Mouse (Mus musculus): ENCODE measurements around the gene Usp10. TPM values are rescaled to one million over a fixed set of nuclear protein-coding genes. Genes with fewer than 3 reads are reported as not detected.

The Usp10 gene
- total and polyA plus RNA-seq, 2 experiments from 2014 or later: 77.3 to 106 TPM

- H3K4me2 ChIP-seq (ENCODE audit: low read depth): no peak overlapping the region
- no peaks in the 10 kb centered on the region for H3K9me3 ChIP-seq (ENCODE audit: low read length)
- no peak overlapping the region for H3K27ac ChIP-seq (ENCODE audit: low read depth, low read length)
- H3K27me3 ChIP-seq (ENCODE audit: insufficient read depth, low read length): peaks cover 7% of the 10 kb centered on the region
- H3K9ac ChIP-seq: no peak overlapping the region
- 80% methylated on average over 8 of the region's 8 CpGs for WGBS
- no peaks in the 10 kb centered on the region for H3K4me1 ChIP-seq (ENCODE audit: insufficient read depth)
- H3K36me3 ChIP-seq (ENCODE audit: insufficient read depth): no peaks in the 10 kb centered on the region
- no peak overlapping the region for H3K4me3 ChIP-seq (ENCODE audit: low read depth, low read length)
- TF ChIP-seq CTCF (IDR thresholded peaks at IDR 0.05; ENCODE audit: low read depth): no peak
- ATAC-seq (no peak), DNase-seq (no peak)
These were observed 8.2 kb upstream of the Usp10 start for GRCm38 (mm10) chr8:119901952-119902351.

- 64% methylated on average over 12 of the region's 12 CpGs for WGBS
- Histone ChIP-seq H3K36me3 (ENCODE audit: insufficient read depth) (no peaks in the 10 kb centered on the region), H3K27me3 (ENCODE audit: insufficient read depth, low read length) (no peaks in the 10 kb centered on the region), H3K27ac (ENCODE audit: low read depth, low read length) (no peak overlapping the region), H3K4me1 (ENCODE audit: insufficient read depth) (no peaks in the 10 kb centered on the region), H3K4me3 (ENCODE audit: low read depth, low read length) (no peak overlapping the region), H3K4me2 (ENCODE audit: low read depth) (no peak overlapping the region), H3K9me3 (ENCODE audit: low read length) (no peaks in the 10 kb centered on the region), H3K9ac (no peak overlapping the region)
- no peak for TF ChIP-seq CTCF (IDR thresholded peaks at IDR 0.05; ENCODE audit: low read depth)
- DNase-seq (no peak), ATAC-seq (no peak)
These were observed 5.7 kb upstream of the Usp10 start for GRCm38 (mm10) chr8:119904323-119904911.

GRCm38 (mm10) chr8:119910547-119911257, 542 bp downstream of the Usp10 start, which contains the start of gene Gm20388:
Gene Gm20388, plus strand, starts transcription at chr8:119910841.
- no peak for TF ChIP-seq CTCF (IDR thresholded peaks at IDR 0.05; ENCODE audit: low read depth)

GRCm38 (mm10) chr8:119911258-119911962, 1.2 kb downstream of the Usp10 start:
- peaks cover 26% of the 10 kb centered on the region for H3K4me1 ChIP-seq (ENCODE audit: insufficient read depth)

More at GRCm38 (mm10) chr8:119910547-119911257, 542 bp downstream of the Usp10 start, which contains the start of gene Gm20388:
- H3K27ac ChIP-seq (ENCODE audit: low read depth, low read length): peak within 1 kb of the TSS; percentile 95
- H3K9ac ChIP-seq: peak within 1 kb of the TSS; percentile 72
- peak; percentile 97 for ATAC-seq
- WGBS: 2% methylated on average over 69 of the region's 97 CpGs
- peak; percentile 96 for DNase-seq
- H3K4me3 ChIP-seq (ENCODE audit: low read depth, low read length): peak within 1 kb of the TSS; percentile 65
- no peaks in the 10 kb centered on the region for H3K36me3 ChIP-seq (ENCODE audit: insufficient read depth)
- peak within 1 kb of the TSS; percentile 81 for H3K4me2 ChIP-seq (ENCODE audit: low read depth)
- H3K4me1 ChIP-seq (ENCODE audit: insufficient read depth): peaks cover 26% of the 10 kb centered on the region
- H3K27me3 ChIP-seq (ENCODE audit: insufficient read depth, low read length): no peaks in the 10 kb centered on the region
- H3K9me3 ChIP-seq (ENCODE audit: low read length): no peaks in the 10 kb centered on the region

GRCm38 (mm10) chr8:119912643-119913042, 2.5 kb downstream of the Usp10 start:
- no peaks in the 10 kb centered on the region for H3K9me3 ChIP-seq (ENCODE audit: low read length)
- H3K27ac ChIP-seq (ENCODE audit: low read depth, low read length): no peak overlapping the region
- H3K27me3 ChIP-seq (ENCODE audit: insufficient read depth, low read length): no peaks in the 10 kb centered on the region
- no peak for DNase-seq
- no peak for TF ChIP-seq CTCF (IDR thresholded peaks at IDR 0.05; ENCODE audit: low read depth)
- H3K9ac ChIP-seq: no peak overlapping the region
- no peak for ATAC-seq
- peak overlapping the region; percentile 81 for H3K4me2 ChIP-seq (ENCODE audit: low read depth)
- peaks cover 26% of the 10 kb centered on the region for H3K4me1 ChIP-seq (ENCODE audit: insufficient read depth)
- WGBS: 43% methylated on average over 6 of the region's 6 CpGs
- H3K36me3 ChIP-seq (ENCODE audit: insufficient read depth): no peaks in the 10 kb centered on the region
- peak overlapping the region; percentile 65; the same call in 1 of the 2 replicates for H3K4me3 ChIP-seq (ENCODE audit: low read depth, low read length)

More at GRCm38 (mm10) chr8:119911258-119911962, 1.2 kb downstream of the Usp10 start:
- Histone ChIP-seq H3K36me3 (ENCODE audit: insufficient read depth) (no peaks in the 10 kb centered on the region), H3K4me2 (ENCODE audit: low read depth) (peak overlapping the region; percentile 81), H3K9ac (peak overlapping the region; percentile 72), H3K27ac (ENCODE audit: low read depth, low read length) (peak overlapping the region; percentile 95), H3K4me3 (ENCODE audit: low read depth, low read length) (peak overlapping the region; percentile 65), H3K9me3 (ENCODE audit: low read length) (no peaks in the 10 kb centered on the region), H3K27me3 (ENCODE audit: insufficient read depth, low read length) (no peaks in the 10 kb centered on the region)
- WGBS: 2% methylated on average over 30 of the region's 30 CpGs
- ATAC-seq (peak; percentile 32; the same call in 1 of the 2 replicates), DNase-seq (no peak)
- TF ChIP-seq CTCF (IDR thresholded peaks at IDR 0.05; ENCODE audit: low read depth): no peak

GRCm38 (mm10) chr8:119913181-119913580, 3.0 kb downstream of the Usp10 start:
- Histone ChIP-seq H3K36me3 (ENCODE audit: insufficient read depth) (0 out of 2 replicates have a peak, but pooled peaks cover 3% of the 10 kb centered on the region), H3K4me3 (ENCODE audit: low read depth, low read length) (no peak overlapping the region), H3K27ac (ENCODE audit: low read depth, low read length) (no peak overlapping the region), H3K4me1 (ENCODE audit: insufficient read depth) (peaks cover 26% of the 10 kb centered on the region), H3K27me3 (ENCODE audit: insufficient read depth, low read length) (no peaks in the 10 kb centered on the region), H3K4me2 (ENCODE audit: low read depth) (peak overlapping the region; percentile 81; the same call in 1 of the 2 replicates), H3K9me3 (ENCODE audit: low read length) (no peaks in the 10 kb centered on the region), H3K9ac (peak overlapping the region; percentile 22; the same call in 1 of the 2 replicates)
- WGBS: 68% methylated on average over 3 of the region's 3 CpGs
- ATAC-seq (no peak), DNase-seq (no peak)
- TF ChIP-seq CTCF (IDR thresholded peaks at IDR 0.05; ENCODE audit: low read depth): no peak

Measured in forebrain, postnatal 0 days (tissue).